Mouse (Mus musculus) liver, embryonic 12.5 days (tissue): ENCODE results near the gene Aqp6. TPM values are rescaled to one million over a fixed set of nuclear protein-coding genes. Genes with fewer than 3 reads are reported as not detected.

Experiments
- ATAC-seq: fragments of 200-750 bp; cut with Nextera tagmentation; 2 replicates; pipeline ENCODE4 v1.8.0; 2017; ENCODE audit warnings: moderate number of reproducible peaks, mild to moderate bottlenecking, moderate library complexity
- H3K27ac ChIP-seq: fragments of 300-500 bp; sonication (generic); 2 replicates; pipeline ENCODE4 v1.5.1; 2016; ENCODE audit warnings: mild to moderate bottlenecking
- H3K27me3 ChIP-seq: fragments of 300-500 bp; sonication (generic); replicated peaks from 2 replicates; pipeline ENCODE4 v1.6.1; 2016; ENCODE audit warnings: mild to moderate bottlenecking, moderate library complexity
- H3K36me3 ChIP-seq: fragments of 300-500 bp; sonication (generic); 2 replicates; pipeline ENCODE4 v1.6.1; 2016; ENCODE audit warnings: mild to moderate bottlenecking, moderate library complexity
- H3K4me1 ChIP-seq: fragments of 300-500 bp; sonication (generic); 2 replicates; pipeline ENCODE4 v1.6.1; 2016
- H3K4me2 ChIP-seq: fragments of 300-500 bp; sonication (generic); 2 replicates; pipeline ENCODE4 v1.6.1; 2016; ENCODE audit warnings: mild to moderate bottlenecking, moderate library complexity
- H3K4me3 ChIP-seq: fragments of 300-500 bp; sonication (generic); 2 replicates; pipeline ENCODE4 v1.5.1; 2016; ENCODE audit warnings: mild to moderate bottlenecking, moderate library complexity
- H3K9ac ChIP-seq: fragments of 300-500 bp; sonication (generic); 2 replicates; pipeline ENCODE4 v1.6.1; 2016; ENCODE audit warnings: mild to moderate bottlenecking, moderate library complexity
- H3K9me3 ChIP-seq: fragments of 300-500 bp; sonication (generic); replicated peaks from 2 replicates; pipeline ENCODE4 v1.6.1; 2016; ENCODE audit warnings: mild to moderate bottlenecking, moderate library complexity
- WGBS: fragments of 180-500 bp; shearing (Covaris S2); methylation state at CpG from one replicate; pipeline ENCODE4 v1.1.7; 2016; ENCODE audit not compliant: insufficient replicate concordance; 5-methylcytosine and 5-hydroxymethylcytosine counted together
- polyA plus RNA-seq: library from polyadenylated mRNA; unstranded; fragments of >200 nt; fragmentation: Nextera tagmentation; extraction: Ambion mirVana; gene quantifications from 2 replicates; pipeline ENCODE4 v1.2.1, GENCODE M21; 2016

Aqp6 gene
- polyA plus RNA-seq, result not detected in 2 replicates

DNA sequence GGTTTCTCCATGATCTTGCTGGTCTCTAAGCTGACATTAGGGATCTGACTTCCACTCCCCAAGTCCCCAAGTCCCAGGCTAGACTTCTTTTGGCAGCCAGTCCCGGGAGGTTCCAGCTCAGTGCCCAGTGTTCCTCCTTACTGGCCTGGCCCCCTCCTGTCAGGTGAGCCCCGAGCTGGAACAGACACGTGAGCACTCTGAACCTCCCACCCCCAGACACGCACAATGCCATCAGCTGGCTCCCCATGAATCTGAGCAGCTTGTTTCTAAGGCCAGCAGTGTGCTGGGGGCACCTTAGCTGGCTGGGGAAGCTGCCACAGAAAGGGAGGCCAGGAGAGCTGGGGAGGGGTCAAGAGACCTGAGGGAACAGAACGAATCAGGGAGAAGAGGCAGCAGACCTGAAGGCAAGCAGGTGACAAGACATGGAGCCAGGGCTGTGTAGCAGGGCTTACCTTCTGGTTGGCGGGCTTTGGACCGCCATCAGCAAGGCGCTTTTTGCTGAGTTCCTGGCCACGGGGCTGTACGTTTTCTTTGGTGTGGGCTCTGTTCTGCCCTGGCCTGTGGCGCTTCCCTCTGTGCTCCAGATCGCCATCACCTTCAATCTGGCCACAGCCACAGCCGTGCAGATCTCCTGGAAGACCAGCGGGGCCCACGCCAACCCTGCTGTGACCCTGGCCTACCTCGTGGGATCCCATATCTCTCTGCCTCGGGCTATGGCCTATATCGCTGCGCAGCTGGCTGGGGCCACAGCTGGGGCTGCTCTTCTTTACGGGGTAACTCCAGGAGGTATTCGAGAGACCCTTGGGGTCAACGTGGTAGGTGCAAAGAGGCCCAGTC, at the start of gene Aqp6:
Gene Aqp6 (plus strand): TSS at position 415 of the 837 bp plus-strand sequence.
- Histone ChIP-seq H3K27me3 (peaks cover 99% of the 10 kb centered on the region), H3K9ac (no peak within 1 kb of the TSS), H3K4me3 (no peak within 1 kb of the TSS), H3K27ac (no peak within 1 kb of the TSS), H3K4me1 (peaks cover 4% of the 10 kb centered on the region), H3K4me2 (no peak within 1 kb of the TSS), H3K36me3 (no peaks in the 10 kb centered on the region), H3K9me3 (no peaks in the 10 kb centered on the region)
- WGBS, result 55% methylated on average over 22 of the region's 22 CpGs
- ATAC-seq, result no peak

DNA sequence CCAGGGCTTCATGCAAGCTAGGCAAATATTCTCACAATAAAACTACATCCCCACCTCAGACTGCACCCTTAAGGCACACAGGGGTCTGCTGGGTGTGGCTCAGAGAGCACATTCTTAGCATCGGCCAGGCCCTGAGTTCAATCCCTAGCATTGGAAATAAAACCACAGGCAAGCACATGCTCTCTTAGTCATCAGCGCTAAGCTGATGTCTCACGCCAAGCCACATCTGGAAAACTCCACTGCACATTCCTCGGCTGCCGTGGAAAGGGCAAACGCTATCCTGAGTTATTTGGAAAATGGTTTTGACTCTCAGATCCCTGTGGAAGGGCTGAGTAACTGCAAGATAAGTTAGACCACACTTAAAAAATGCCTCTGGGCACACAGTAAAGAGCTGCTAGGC, 47.4 kb upstream of the Aqp6 start:
- no peak for ATAC-seq
- peaks cover 13% of the 10 kb centered on the region for H3K27me3 ChIP-seq

DNA sequence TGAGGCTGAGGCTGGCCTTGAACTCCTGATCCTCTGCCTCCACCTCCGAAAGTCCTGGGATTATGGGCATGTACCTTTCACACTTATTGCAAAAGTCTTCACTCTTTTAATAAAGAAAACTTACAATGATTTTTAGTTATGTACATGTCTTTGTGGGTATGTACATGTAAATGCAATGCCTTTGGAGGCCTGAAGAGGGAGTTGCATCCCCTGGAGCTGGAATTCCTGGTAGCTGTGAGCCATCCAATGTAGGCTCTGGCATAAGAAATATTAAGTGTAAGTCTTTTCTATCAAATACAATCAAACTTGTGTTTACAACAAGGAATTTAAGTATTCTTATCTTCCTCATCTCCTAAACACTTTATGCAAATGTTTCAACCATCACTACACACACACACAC, 42.3 kb upstream of the Aqp6 start:
- no peaks in the 10 kb centered on the region for H3K9me3 ChIP-seq
- H3K36me3 ChIP-seq, result no peaks in the 10 kb centered on the region
- ATAC-seq, result no peak
- H3K4me3 ChIP-seq, result no peak overlapping the region
- peaks cover 21% of the 10 kb centered on the region for H3K27me3 ChIP-seq
- no peak overlapping the region for H3K4me2 ChIP-seq
- H3K9ac ChIP-seq, result no peak overlapping the region
- no peak overlapping the region for H3K27ac ChIP-seq
- WGBS, result 63% methylated on average over 1 of the region's 1 CpGs
- H3K4me1 ChIP-seq, result no peaks in the 10 kb centered on the region

More for the DNA sequence above, 47.4 kb upstream of the Aqp6 start:
- Histone ChIP-seq H3K36me3 (no peaks in the 10 kb centered on the region), H3K4me2 (no peak overlapping the region), H3K4me1 (no peaks in the 10 kb centered on the region), H3K4me3 (no peak overlapping the region), H3K9ac (no peak overlapping the region), H3K27ac (no peak overlapping the region), H3K9me3 (no peaks in the 10 kb centered on the region)
- 70% methylated on average over 6 of the region's 6 CpGs for WGBS

DNA sequence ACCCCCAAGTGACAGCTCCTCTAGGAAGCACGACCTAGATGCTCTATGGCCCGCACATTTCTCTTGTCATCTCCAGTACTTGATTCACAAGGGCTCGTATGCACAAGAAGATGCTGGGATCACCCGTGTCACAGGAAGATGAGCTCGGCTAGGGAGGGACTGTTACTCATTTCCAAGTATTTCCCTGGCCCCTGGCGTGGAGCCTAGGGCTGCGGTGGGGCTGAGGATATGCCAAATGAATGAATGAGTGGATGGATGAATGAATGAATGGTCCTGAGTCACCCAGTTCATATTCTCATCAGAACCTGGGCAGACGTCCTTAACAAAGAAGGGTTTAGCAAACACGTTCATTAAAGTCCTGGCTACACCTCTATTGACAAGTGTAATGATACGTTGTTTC, 41.0 kb upstream of the Aqp6 start:
- ATAC-seq, result no peak
- Histone ChIP-seq H3K9ac (no peak overlapping the region), H3K36me3 (no peaks in the 10 kb centered on the region), H3K4me2 (no peak overlapping the region), H3K4me1 (no peaks in the 10 kb centered on the region), H3K27me3 (peaks cover 23% of the 10 kb centered on the region), H3K9me3 (no peaks in the 10 kb centered on the region), H3K4me3 (no peak overlapping the region), H3K27ac (no peak overlapping the region)
- 56% methylated on average over 10 of the region's 10 CpGs for WGBS

DNA sequence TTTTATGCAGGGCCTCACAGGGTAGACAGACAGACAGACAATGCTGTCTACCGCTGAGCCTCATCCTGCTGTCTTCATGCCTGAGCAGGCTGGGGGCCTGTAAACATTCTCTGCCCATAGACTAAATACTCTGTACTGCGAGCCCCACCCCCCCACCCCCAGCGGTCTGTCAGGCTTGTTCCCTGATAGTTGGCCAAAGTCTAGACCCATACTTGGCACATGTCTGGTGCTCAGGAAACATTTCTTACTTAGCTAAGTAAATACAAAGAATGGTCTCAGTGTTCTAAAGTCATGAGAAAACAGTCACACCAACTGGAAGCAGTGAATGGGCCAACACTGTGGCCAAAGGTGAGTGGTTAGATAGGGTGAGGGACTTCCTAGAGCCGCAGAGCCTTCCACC, 33.8 kb upstream of the Aqp6 start:
- no peak overlapping the region for H3K27ac ChIP-seq
- no peaks in the 10 kb centered on the region for H3K4me1 ChIP-seq
- WGBS, result 65% methylated on average over 4 of the region's 4 CpGs
- H3K9ac ChIP-seq, result no peak overlapping the region
- peaks cover 14% of the 10 kb centered on the region for H3K27me3 ChIP-seq
- ATAC-seq, result no peak
- H3K36me3 ChIP-seq, result no peaks in the 10 kb centered on the region
- no peak overlapping the region for H3K4me3 ChIP-seq
- no peaks in the 10 kb centered on the region for H3K9me3 ChIP-seq
- no peak overlapping the region for H3K4me2 ChIP-seq

DNA sequence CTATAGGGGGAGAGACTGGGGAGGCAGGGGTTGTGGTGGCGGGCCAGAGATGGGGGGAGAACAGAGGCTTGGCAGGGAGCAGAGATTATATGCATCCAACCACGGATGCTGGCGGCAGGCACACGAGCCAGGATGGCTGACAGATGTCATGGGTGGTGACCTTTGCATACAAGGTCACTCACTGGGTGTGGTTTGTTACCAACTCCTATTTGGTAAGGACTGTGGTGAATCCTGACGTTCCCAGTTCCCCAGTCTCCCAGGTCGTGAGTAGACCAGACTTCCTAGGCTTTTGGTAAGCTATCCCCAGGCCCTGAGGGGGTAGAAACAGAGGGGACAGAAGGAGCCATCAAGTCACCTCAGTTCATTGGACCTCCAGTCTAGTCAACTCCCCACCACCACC, 32.5 kb upstream of the Aqp6 start:
- H3K9ac ChIP-seq, result no peak overlapping the region
- no peak overlapping the region for H3K4me2 ChIP-seq
- no peaks in the 10 kb centered on the region for H3K9me3 ChIP-seq
- no peaks in the 10 kb centered on the region for H3K4me1 ChIP-seq
- H3K36me3 ChIP-seq, result no peaks in the 10 kb centered on the region
- H3K27me3 ChIP-seq, result peaks cover 18% of the 10 kb centered on the region
- no peak overlapping the region for H3K27ac ChIP-seq
- H3K4me3 ChIP-seq, result no peak overlapping the region
- WGBS, result 48% methylated on average over 6 of the region's 6 CpGs
- no peak for ATAC-seq

DNA sequence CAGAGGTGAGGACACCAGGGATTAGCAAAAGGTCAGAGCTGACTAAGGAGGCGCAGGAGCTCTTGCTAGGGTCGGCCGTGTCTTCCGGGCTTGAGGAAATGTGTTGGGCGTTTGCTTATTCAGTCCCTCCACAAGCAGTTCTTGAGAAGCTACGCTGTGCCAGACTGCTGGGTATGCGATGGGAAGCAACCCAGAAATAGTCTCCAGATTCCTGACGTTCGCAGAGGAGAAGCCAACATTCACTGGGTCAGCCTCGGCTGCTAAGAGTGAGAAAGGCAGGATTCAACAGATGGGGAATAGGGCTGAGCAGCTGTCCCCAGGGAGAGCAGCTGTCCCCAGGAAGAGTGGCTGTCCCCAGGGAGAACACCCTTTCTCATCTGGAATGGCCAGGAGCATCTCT, 32.1 kb upstream of the Aqp6 start:
- Histone ChIP-seq H3K27me3 (peaks cover 19% of the 10 kb centered on the region), H3K36me3 (no peaks in the 10 kb centered on the region), H3K4me2 (no peak overlapping the region), H3K4me3 (no peak overlapping the region), H3K9ac (no peak overlapping the region), H3K9me3 (no peaks in the 10 kb centered on the region), H3K27ac (no peak overlapping the region), H3K4me1 (no peaks in the 10 kb centered on the region)
- no peak for ATAC-seq
- WGBS, result 69% methylated on average over 10 of the region's 10 CpGs

DNA sequence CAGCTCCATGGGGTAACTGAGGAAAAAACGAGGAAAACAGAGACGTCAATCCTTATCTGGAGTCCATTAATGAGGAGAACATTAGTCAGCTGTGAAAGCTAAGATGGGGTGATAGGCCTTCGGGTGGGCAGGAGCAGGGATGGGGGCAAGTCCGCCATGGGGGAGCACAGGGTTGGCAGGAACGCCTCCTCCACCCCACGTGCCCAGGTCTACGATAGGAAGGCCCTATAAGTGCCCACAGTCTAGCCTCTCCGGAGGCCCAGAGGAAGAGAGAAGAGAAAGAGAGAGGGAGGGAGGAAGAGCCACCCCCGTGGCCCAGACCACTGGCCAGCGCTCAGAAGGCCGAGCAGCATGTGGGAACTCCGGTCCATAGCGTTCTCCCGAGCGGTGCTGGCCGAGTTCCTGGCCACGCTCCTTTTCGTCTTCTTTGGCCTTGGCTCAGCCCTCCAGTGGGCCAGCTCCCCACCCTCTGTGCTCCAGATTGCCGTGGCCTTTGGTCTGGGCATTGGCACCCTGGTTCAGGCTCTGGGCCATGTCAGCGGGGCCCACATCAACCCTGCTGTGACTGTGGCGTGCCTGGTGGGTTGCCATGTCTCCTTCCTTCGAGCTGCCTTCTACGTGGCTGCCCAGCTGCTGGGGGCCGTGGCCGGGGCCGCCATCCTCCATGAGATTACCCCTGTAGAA, 22.3 kb upstream of the Aqp6 start, which contains the start of gene Aqp2:
Gene Aqp2 (plus strand): TSS at position 254 of the 684 bp plus-strand sequence.
- no peak within 1 kb of the TSS for H3K27ac ChIP-seq
- H3K9ac ChIP-seq, result no peak within 1 kb of the TSS
- H3K4me3 ChIP-seq, result no peak within 1 kb of the TSS
- H3K9me3 ChIP-seq, result no peaks in the 10 kb centered on the region
- WGBS, result 68% methylated on average over 26 of the region's 26 CpGs
- peaks cover under 1% of the 10 kb centered on the region; the same call in 1 of the 2 replicates for H3K4me1 ChIP-seq
- peaks cover 90% of the 10 kb centered on the region for H3K27me3 ChIP-seq
- no peak for ATAC-seq
- H3K4me2 ChIP-seq, result no peak within 1 kb of the TSS
- H3K36me3 ChIP-seq, result no peaks in the 10 kb centered on the region

DNA sequence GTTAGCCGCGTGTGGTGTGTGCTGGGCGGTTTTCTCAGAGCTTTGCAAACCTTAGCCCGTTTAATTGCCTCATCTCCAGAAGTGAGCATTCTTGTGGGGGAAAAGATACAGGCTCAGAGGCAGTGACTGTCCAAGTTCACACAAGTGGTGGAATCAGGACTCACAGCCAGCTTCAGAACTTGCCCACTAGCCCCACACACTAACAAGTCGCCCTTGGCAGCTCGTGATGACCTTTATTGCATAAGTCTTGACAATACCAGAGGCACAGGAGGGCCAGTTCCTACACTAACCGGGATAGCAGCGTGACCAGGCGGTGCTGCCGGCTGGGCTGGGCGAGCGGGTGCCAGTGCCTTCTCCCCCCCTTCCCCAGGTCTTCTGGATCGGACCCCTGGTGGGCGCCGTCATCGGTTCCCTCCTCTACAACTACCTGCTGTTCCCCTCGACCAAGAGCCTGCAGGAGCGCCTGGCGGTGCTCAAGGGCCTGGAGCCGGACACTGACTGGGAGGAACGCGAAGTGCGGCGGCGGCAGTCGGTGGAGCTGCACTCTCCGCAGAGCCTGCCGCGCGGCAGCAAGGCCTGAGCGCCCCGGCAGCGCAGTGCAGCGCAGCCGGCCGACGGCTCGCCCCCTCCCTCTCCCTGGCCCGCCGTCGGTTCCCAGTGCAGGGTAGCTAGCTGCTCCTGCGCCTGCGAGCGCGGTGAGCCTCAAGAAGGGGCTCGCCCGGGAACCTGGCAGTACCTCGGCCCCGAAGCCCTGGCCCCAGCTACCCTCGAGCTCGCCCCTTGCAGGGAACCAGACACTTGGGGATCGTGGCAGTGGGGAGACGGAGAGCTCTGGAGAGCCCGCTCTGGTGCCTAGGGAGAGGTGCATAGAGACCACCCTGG, 17.5 kb upstream of the Aqp6 start:
- Histone ChIP-seq H3K4me3 (peak overlapping the region; percentile 17; the same call in 1 of the 2 replicates), H3K36me3 (no peaks in the 10 kb centered on the region), H3K9me3 (no peaks in the 10 kb centered on the region), H3K4me1 (peaks cover 10% of the 10 kb centered on the region; the same call in 1 of the 2 replicates), H3K27ac (no peak overlapping the region), H3K9ac (no peak overlapping the region), H3K4me2 (peak overlapping the region; percentile 53), H3K27me3 (peaks cover 100% of the 10 kb centered on the region)
- 4% methylated on average over 54 of the region's 54 CpGs for WGBS
- no peak for ATAC-seq

DNA sequence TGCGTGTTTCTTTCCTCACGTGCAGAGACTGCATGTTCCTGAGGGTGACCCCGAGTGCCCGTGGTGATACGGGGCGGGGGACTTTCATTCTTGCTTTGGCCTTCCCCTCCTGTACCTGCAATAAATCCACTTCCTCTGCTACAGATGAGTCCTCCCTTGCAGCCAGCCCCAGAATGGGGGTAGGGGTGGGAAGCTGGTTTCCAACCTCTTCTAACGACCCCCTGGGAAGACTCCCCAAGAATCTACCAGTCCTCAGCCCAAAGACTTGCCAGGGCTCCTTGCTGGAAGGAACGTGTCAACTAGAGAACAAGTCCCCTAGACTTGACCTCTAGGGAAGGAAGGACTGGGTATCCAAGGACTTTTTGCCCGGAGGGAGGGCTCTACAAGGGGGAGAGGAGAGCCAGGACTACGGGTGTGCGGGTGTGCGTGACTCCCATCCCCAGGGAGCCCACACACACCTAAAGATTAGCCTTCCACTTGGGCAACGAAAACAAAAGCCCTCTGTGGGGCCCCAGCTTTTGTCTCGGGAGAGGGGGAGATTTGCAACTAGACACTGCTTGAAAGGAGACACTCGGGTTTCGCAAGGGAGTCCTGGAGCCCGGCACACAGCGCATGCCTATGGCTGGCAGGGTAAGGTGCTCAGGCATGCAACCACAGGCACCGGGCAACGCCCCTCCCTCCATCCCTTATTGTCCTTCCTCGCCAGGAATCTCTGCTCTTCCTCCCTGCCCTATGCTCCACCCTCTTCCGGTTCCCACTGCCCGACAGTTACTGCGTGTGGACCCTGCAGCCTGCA, 16.6 kb upstream of the Aqp6 start:
- Histone ChIP-seq H3K36me3 (no peaks in the 10 kb centered on the region), H3K27me3 (peaks cover 100% of the 10 kb centered on the region), H3K9me3 (no peaks in the 10 kb centered on the region), H3K4me1 (peaks cover 10% of the 10 kb centered on the region; the same call in 1 of the 2 replicates), H3K9ac (no peak overlapping the region), H3K4me2 (peak overlapping the region; percentile 53), H3K27ac (no peak overlapping the region), H3K4me3 (peak overlapping the region; percentile 19; the same call in 1 of the 2 replicates)
- 2% methylated on average over 24 of the region's 24 CpGs for WGBS
- no peak for ATAC-seq

DNA sequence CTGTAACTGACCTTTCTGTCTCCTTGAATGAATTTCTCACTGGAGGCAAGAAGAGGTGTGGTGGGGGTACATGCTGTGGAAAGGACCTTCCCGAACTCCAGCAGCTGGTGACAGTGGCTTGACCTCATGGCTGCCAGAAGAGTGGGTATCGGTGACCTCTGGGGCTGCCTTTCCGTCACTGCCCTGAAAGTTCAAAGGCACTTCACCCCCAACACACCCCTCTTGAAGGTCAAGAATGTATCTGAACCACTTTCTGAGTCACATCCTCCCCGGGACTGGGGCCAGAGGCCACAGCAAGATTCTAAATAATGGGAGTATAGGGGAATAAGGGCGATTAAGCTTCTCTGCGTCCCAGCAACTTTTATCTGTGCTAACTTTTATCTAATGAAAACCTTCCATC, 15.5 kb upstream of the Aqp6 start:
- no peak overlapping the region for H3K9ac ChIP-seq
- 46% methylated on average over 6 of the region's 6 CpGs for WGBS

More for the DNA sequence above, 15.5 kb upstream of the Aqp6 start:
- ATAC-seq, result no peak
- Histone ChIP-seq H3K27me3 (peaks cover 100% of the 10 kb centered on the region), H3K4me2 (no peak overlapping the region), H3K4me3 (no peak overlapping the region), H3K36me3 (no peaks in the 10 kb centered on the region), H3K9me3 (no peaks in the 10 kb centered on the region), H3K4me1 (peaks cover 10% of the 10 kb centered on the region), H3K27ac (no peak overlapping the region)
